Mouse (Mus musculus): Measurements from ENCODE around the gene Coq3.

- TF ChIP-seq CTCF (IDR thresholded peaks at IDR 0.05; ENCODE audit: control insufficient read depth, insufficient read depth, insufficient replicate concordance, low read depth, low read length) (no peak), POLR2A (IDR thresholded peaks at IDR 0.05; ENCODE audit: control insufficient read depth, low read depth, low read length) (no peak)
Measured at GRCm38 (mm10) chr4:21952255-21952654, 72.8 kb downstream of the Coq3 start.

All from testis, adult 2 months (tissue).